Mouse (Mus musculus): ENCODE measurements around the gene Zfp92.

Gene Zfp92

DNA sequence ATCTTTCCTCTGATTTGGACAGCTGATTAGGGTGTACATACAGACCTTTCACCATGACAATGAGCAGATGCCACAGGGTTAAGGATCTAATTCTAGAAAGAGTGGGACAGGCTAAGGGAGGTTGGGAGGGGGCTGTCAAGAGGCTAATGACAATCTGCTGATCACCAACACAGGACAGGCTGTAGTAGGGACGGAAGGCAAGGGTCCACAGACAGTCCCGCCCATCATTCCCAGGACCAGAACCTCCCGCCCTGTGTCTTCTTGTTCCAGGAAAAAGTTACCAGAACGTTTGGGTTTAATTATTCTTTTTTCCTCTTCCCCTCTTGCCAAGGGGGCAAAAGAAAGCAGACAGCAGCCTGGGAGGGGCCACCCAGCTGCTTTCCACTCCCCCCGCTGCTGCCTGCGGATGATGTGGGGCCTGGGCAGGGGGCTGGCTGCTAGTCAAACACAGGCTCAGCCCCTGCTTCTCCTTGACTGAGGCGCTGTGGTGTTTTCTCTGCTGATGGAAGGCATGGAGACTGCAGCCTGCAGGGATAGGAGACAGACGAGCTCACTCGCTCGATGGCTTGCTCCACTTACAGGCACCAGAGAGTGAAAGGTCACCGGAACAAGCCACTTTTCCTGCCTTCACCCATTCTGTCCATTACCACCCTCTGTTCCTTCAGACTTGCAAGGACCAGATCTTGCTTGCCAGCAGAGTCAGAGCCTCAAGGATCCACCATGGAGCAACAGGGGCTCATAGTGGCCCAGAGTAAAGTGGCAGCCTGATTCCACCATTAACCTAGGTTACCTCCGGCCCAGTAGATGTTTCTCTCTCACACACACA, 63.7 kb downstream of the Zfp92 start:
- no peak for DNase-seq (ENCODE audit: low read depth, low spot score)

DNA sequence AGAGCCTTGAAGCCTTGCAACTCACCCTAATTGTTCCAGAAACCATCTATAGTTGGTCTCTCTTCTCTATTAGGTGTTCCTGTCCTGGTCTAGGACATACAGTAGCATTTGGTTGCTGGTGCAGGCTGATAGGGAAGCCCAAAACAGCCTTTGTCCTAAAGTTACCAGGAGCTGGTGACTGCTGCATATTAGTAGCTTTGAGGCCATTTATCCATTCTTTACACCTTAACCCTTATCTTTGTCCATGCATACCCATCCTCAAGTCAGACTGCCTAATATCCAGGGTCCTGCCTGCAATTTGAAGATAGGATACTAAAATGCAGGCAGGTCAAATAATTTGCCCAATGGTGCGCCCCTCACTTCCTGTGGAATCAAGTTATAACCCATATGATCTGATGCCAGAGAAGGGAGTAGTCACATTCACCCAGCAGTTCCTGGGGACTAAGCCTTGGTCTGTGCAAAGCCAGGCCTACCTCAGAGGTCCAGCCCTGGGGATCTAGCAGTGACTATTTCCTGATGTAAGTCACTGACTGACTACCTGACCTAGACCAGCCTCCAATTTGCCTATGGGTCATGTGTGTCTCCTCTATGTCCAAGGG, 64.9 kb downstream of the Zfp92 start:
- no peak for DNase-seq (ENCODE audit: low read depth, low spot score)

DNA sequence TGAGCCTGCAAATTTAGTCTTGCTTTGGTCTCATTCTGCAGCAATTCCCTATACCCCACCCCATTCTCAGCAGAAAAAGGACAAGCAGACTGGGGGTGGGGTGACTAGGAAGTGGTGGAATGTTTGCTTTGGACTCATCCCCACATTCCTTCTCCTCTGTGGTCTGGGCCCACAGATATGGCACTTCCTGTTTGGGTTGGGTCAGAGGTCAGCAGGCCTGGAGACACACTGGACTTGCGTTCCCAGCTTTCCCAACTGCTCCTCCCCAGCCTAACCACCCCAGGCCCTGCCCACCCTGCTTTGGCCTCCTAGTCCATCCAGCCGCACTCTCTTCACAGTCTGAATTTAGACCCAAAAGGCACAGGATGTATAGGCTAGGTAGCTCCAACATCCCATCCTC, 65.7 kb downstream of the Zfp92 start:
- DNase-seq (ENCODE audit: low read depth, low spot score) = no peak

DNA sequence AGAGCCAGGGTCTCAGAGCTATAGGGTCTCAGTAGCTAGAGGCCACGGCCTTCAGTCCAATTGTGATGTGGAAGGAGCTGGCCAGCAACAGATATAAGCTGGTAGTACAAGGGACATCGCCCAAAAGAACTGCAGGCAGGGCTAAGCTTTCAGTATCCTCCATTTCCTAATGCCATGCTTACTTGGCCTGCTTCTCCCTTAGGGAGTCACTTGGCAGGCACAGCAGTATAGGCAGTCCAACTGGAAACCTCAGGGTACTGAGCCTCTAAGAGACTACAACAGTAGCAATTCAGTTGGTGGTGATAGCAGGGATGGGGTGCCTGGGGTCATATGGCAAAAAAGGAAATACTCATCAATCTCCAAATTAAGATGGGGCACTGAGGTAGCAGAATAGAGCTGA, 66.6 kb downstream of the Zfp92 start:
- no peak for DNase-seq (ENCODE audit: low read depth, low spot score)

Measured in brain, embryonic 18.5 days (tissue).